Mouse (Mus musculus): ENCODE measurements around the gene Kcna7. TPM values are rescaled to one million over a fixed set of nuclear protein-coding genes. Genes with fewer than 3 reads are reported as not detected.

Kcna7 gene
- total RNA-seq, 2 experiments from 2014 or later = not detected

GRCm38 (mm10) chr7:45415636-45416035 lies 10.2 kb downstream of the Kcna7 start:
- ATAC-seq (replicated peaks; ENCODE audit: low FRiP score, poor library complexity, severe bottlenecking) = no peak

GRCm38 (mm10) chr7:45417962-45418492 lies 12.6 kb downstream of the Kcna7 start:
- no peak for ATAC-seq (replicated peaks; ENCODE audit: low FRiP score, poor library complexity, severe bottlenecking)

GRCm38 (mm10) chr7:45419859-45420614 lies 14.6 kb downstream of the Kcna7 start:
- ATAC-seq (replicated peaks; ENCODE audit: low FRiP score, poor library complexity, severe bottlenecking) = no peak

GRCm38 (mm10) chr7:45420615-45420919 lies 15.1 kb downstream of the Kcna7 start, which contains the start of gene Lhb:
Lhb (plus strand) TSS chr7:45420820.
- no peak for ATAC-seq (replicated peaks; ENCODE audit: low FRiP score, poor library complexity, severe bottlenecking)

- no peak for ATAC-seq (replicated peaks; ENCODE audit: low FRiP score, poor library complexity, severe bottlenecking)
Measured at GRCm38 (mm10) chr7:45421194-45421593, 15.7 kb downstream of the Kcna7 start.

GRCm38 (mm10) chr7:45426556-45426955 lies 21.1 kb downstream of the Kcna7 start:
- ATAC-seq (replicated peaks; ENCODE audit: low FRiP score, poor library complexity, severe bottlenecking) = no peak

GRCm38 (mm10) chr7:45433835-45434202 lies 28.4 kb downstream of the Kcna7 start:
- ATAC-seq (replicated peaks; ENCODE audit: low FRiP score, poor library complexity, severe bottlenecking) = peak; percentile 5; the same call in 1 of the 2 replicates

- ATAC-seq (replicated peaks; ENCODE audit: low FRiP score, poor library complexity, severe bottlenecking) = peak; percentile 91
Measured at GRCm38 (mm10) chr7:45434203-45435015, 29.0 kb downstream of the Kcna7 start, which contains the start of gene Gys1. Gys1 (plus strand) TSS chr7:45434844.

- peak; percentile 9; the same call in 1 of the 2 replicates for ATAC-seq (replicated peaks; ENCODE audit: low FRiP score, poor library complexity, severe bottlenecking)
Measured at GRCm38 (mm10) chr7:45435038-45435437, 29.6 kb downstream of the Kcna7 start.

- no peak for ATAC-seq (replicated peaks; ENCODE audit: low FRiP score, poor library complexity, severe bottlenecking)
Measured at GRCm38 (mm10) chr7:45436444-45436843, 31.0 kb downstream of the Kcna7 start.

- ATAC-seq (replicated peaks; ENCODE audit: low FRiP score, poor library complexity, severe bottlenecking) = no peak
Measured at GRCm38 (mm10) chr7:45437046-45437445, 31.6 kb downstream of the Kcna7 start.

GRCm38 (mm10) chr7:45437521-45438276 lies 32.2 kb downstream of the Kcna7 start, which contains the start of gene Ruvbl2:
Ruvbl2 (minus strand) TSS chr7:45438096.
- ATAC-seq (replicated peaks; ENCODE audit: low FRiP score, poor library complexity, severe bottlenecking) = no peak

GRCm38 (mm10) chr7:45443526-45444420 lies 38.3 kb downstream of the Kcna7 start:
- ATAC-seq (replicated peaks; ENCODE audit: low FRiP score, poor library complexity, severe bottlenecking) = no peak

GRCm38 (mm10) chr7:45446589-45446988 lies 41.1 kb downstream of the Kcna7 start:
- no peak for ATAC-seq (replicated peaks; ENCODE audit: low FRiP score, poor library complexity, severe bottlenecking)

- ATAC-seq (replicated peaks; ENCODE audit: low FRiP score, poor library complexity, severe bottlenecking) = no peak
Measured at GRCm38 (mm10) chr7:45447325-45447990, 42.0 kb downstream of the Kcna7 start.

GRCm38 (mm10) chr7:45449974-45450373 lies 44.5 kb downstream of the Kcna7 start:
- no peak for ATAC-seq (replicated peaks; ENCODE audit: low FRiP score, poor library complexity, severe bottlenecking)

- ATAC-seq (replicated peaks; ENCODE audit: low FRiP score, poor library complexity, severe bottlenecking) = peak; percentile 89
Measured at GRCm38 (mm10) chr7:45451344-45451982, 46.0 kb downstream of the Kcna7 start.

GRCm38 (mm10) chr7:45454971-45455370 lies 49.5 kb downstream of the Kcna7 start:
- no peak for ATAC-seq (replicated peaks; ENCODE audit: low FRiP score, poor library complexity, severe bottlenecking)

Data from erythroblast, adult 5-6 weeks (primary cell).